Mouse (Mus musculus): ENCODE data around the gene Tcf23. TPM values are rescaled to one million over a fixed set of nuclear protein-coding genes. Genes with fewer than 3 reads are reported as not detected.

Gene Tcf23
- polyA plus RNA-seq, 1 experiment from 2014 or later, result 2.3 TPM

DNA sequence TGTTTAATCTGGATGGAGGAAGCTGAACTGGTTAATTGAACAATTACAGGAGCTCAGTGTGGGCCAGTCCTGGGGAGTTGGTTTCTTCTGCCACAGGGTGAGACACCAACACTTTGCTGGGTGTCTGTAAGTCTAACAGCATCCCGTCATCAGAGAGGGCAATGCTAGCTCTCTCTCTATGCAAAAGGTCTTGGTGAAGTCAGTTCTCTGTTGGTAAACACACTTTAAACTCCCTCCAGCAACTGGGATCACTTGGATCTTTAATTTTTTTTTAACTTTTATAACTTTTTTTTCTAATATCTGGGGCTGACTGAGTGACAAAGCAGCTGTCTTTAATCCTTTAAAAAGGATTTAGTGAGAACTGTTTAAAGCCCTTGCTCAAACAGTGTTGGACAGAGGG, 54.2 kb downstream of the Tcf23 start:
- no peak overlapping the region for H3K4me2 ChIP-seq (ENCODE audit: low read length)
- no peak for DNase-seq (ENCODE audit: low spot score)
- no peak for TF ChIP-seq CTCF (IDR thresholded peaks at IDR 0.05; ENCODE audit: low read depth)
- no peak overlapping the region for H3K4me3 ChIP-seq (replicated peaks; ENCODE audit: low read depth, low read length)
- H3K9ac ChIP-seq (ENCODE audit: low read depth, low read length), result no peak overlapping the region
- WGBS, result 47% methylated on average over 1 of the region's 1 CpGs
- H3K36me3 ChIP-seq (ENCODE audit: insufficient read depth, low read length), result no peaks in the 10 kb centered on the region
- no peak for ATAC-seq (replicated peaks; ENCODE audit: low FRiP score, low read depth)
- no peaks in the 10 kb centered on the region for H3K4me1 ChIP-seq (replicated peaks; ENCODE audit: insufficient read depth, low read length)
- no peak overlapping the region for H3K27ac ChIP-seq
- no peaks in the 10 kb centered on the region for H3K9me3 ChIP-seq (replicated peaks; ENCODE audit: low read length)
- H3K27me3 ChIP-seq (ENCODE audit: insufficient read depth, low read length), result no peaks in the 10 kb centered on the region

DNA sequence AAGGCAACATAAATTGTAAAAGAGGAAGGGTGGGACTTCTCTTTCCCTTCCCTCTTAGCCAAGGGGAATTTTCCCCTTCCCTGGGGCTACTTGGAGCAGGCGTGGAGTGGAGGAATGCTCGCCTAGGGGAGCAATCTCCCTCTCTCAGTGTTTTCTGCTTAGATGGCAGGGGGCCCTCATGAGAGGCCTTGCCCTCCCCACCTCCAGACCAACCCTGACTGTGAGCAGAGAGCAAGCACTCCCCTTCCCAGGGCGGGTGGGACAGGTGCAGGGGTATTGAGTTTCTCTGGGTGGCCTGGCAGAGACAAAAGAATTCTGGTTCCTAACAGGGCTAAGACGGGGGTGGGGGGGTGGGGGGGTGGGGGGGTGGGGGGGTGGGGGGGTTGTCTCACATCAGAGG, 54.8 kb downstream of the Tcf23 start:
- Histone ChIP-seq H3K4me2 (ENCODE audit: low read length) (no peak overlapping the region), H3K36me3 (ENCODE audit: insufficient read depth, low read length) (no peaks in the 10 kb centered on the region), H3K27me3 (ENCODE audit: insufficient read depth, low read length) (no peaks in the 10 kb centered on the region), H3K9me3 (replicated peaks; ENCODE audit: low read length) (no peaks in the 10 kb centered on the region), H3K27ac (no peak overlapping the region), H3K4me1 (replicated peaks; ENCODE audit: insufficient read depth, low read length) (no peaks in the 10 kb centered on the region), H3K4me3 (replicated peaks; ENCODE audit: low read depth, low read length) (no peak overlapping the region), H3K9ac (ENCODE audit: low read depth, low read length) (no peak overlapping the region)
- 23% methylated on average over 3 of the region's 4 CpGs for WGBS
- no peak for TF ChIP-seq CTCF (IDR thresholded peaks at IDR 0.05; ENCODE audit: low read depth)
- ATAC-seq (replicated peaks; ENCODE audit: low FRiP score, low read depth) (no peak), DNase-seq (ENCODE audit: low spot score) (no peak)

DNA sequence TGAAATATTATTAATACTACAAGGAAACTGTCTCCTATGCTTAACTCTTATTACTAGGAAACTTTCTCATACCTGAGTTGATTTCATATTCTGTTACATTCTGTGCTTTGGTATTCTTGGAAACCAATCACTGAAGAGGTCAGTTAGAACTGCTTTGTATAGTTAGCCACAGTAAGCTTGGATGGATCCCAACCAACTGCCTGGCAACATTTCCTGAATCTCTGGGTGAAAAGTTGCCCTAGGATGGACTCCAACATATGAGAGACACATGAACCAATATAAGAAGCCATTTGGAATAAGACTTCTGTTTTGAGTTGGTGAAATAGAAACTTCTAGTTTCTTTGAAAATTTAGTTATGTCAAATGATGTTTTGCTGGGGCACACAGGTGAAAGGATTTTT, 56.2 kb downstream of the Tcf23 start:
- Histone ChIP-seq H3K4me2 (ENCODE audit: low read length) (no peak overlapping the region), H3K36me3 (ENCODE audit: insufficient read depth, low read length) (no peaks in the 10 kb centered on the region), H3K27ac (no peak overlapping the region), H3K4me3 (replicated peaks; ENCODE audit: low read depth, low read length) (no peak overlapping the region), H3K9me3 (replicated peaks; ENCODE audit: low read length) (no peaks in the 10 kb centered on the region), H3K9ac (ENCODE audit: low read depth, low read length) (no peak overlapping the region), H3K4me1 (replicated peaks; ENCODE audit: insufficient read depth, low read length) (no peaks in the 10 kb centered on the region), H3K27me3 (ENCODE audit: insufficient read depth, low read length) (no peaks in the 10 kb centered on the region)
- DNase-seq (ENCODE audit: low spot score) (no peak), ATAC-seq (replicated peaks; ENCODE audit: low FRiP score, low read depth) (no peak)
- no peak for TF ChIP-seq CTCF (IDR thresholded peaks at IDR 0.05; ENCODE audit: low read depth)

Other genes with a start within 250 kb of the Tcf23 start
- 20.6 and 23.0 TPM in 2 replicates for gene Mapre3, start 154.0 kb upstream of the Tcf23 start, polyA plus RNA-seq (2015; fragmentation: Nextera tagmentation; extraction: Ambion mirVana)
- gene Tmem214, start 100.7 kb upstream of the Tcf23 start, polyA plus RNA-seq (2015; fragmentation: Nextera tagmentation; extraction: Ambion mirVana), result 67.3 and 74.5 TPM in 2 replicates
- gene Agbl5, start 80.0 kb upstream of the Tcf23 start, polyA plus RNA-seq (2015; fragmentation: Nextera tagmentation; extraction: Ambion mirVana), result 17.3 and 17.5 TPM in 2 replicates
- gene Ost4, start 60.9 kb upstream of the Tcf23 start, polyA plus RNA-seq (2015; fragmentation: Nextera tagmentation; extraction: Ambion mirVana), result 466 and 517 TPM in 2 replicates
- gene Emilin1, start 55.3 kb upstream of the Tcf23 start, polyA plus RNA-seq (2015; fragmentation: Nextera tagmentation; extraction: Ambion mirVana), result 204 and 226 TPM in 2 replicates
- 68.9 and 70.6 TPM in 2 replicates for gene Khk, start 47.2 kb upstream of the Tcf23 start, polyA plus RNA-seq (2015; fragmentation: Nextera tagmentation; extraction: Ambion mirVana)
- 47.4 and 52.2 TPM in 2 replicates for gene Cgref1, start 23.1 kb upstream of the Tcf23 start, polyA plus RNA-seq (2015; fragmentation: Nextera tagmentation; extraction: Ambion mirVana)
- 103 and 117 TPM in 2 replicates for gene Preb, start 8.3 kb upstream of the Tcf23 start, polyA plus RNA-seq (2015; fragmentation: Nextera tagmentation; extraction: Ambion mirVana)
- 271 and 290 TPM in 2 replicates for gene Atraid, start 79.7 kb downstream of the Tcf23 start, polyA plus RNA-seq (2015; fragmentation: Nextera tagmentation; extraction: Ambion mirVana)
- 13.4 and 15.1 TPM in 2 replicates for gene Slc5a6, start 80.3 kb downstream of the Tcf23 start, polyA plus RNA-seq (2015; fragmentation: Nextera tagmentation; extraction: Ambion mirVana)
- 11.8 and 13.9 TPM in 2 replicates for gene Cad, start 86.1 kb downstream of the Tcf23 start, polyA plus RNA-seq (2015; fragmentation: Nextera tagmentation; extraction: Ambion mirVana)
- gene Dnajc5g, start 137.6 kb downstream of the Tcf23 start, polyA plus RNA-seq (2015; fragmentation: Nextera tagmentation; extraction: Ambion mirVana), result not detected in 2 replicates
- gene Slc30a3, start 139.6 kb downstream of the Tcf23 start, polyA plus RNA-seq (2015; fragmentation: Nextera tagmentation; extraction: Ambion mirVana), result 1.1 TPM in 2 replicates
- gene Trim54, start 148.1 kb downstream of the Tcf23 start, polyA plus RNA-seq (2015; fragmentation: Nextera tagmentation; extraction: Ambion mirVana), result not detected in 2 replicates
- gene Ucn, start 170.2 kb downstream of the Tcf23 start, polyA plus RNA-seq (2015; fragmentation: Nextera tagmentation; extraction: Ambion mirVana), result 0.31 TPM in 1 of 2 replicates, not detected in the other
- 45.3 and 56.0 TPM in 2 replicates for gene Mpv17, start 185.6 kb downstream of the Tcf23 start, polyA plus RNA-seq (2015; fragmentation: Nextera tagmentation; extraction: Ambion mirVana)
- 0.53 and 0.73 TPM in 2 replicates for gene Gm29609, start 211.2 kb downstream of the Tcf23 start, polyA plus RNA-seq (2015; fragmentation: Nextera tagmentation; extraction: Ambion mirVana)
- 42.5 and 47.6 TPM in 2 replicates for gene Gtf3c2, start 211.5 kb downstream of the Tcf23 start, polyA plus RNA-seq (2015; fragmentation: Nextera tagmentation; extraction: Ambion mirVana)
- 122 and 134 TPM in 2 replicates for gene Snx17, start 224.6 kb downstream of the Tcf23 start, polyA plus RNA-seq (2015; fragmentation: Nextera tagmentation; extraction: Ambion mirVana)
- gene Eif2b4, start 224.8 kb downstream of the Tcf23 start, polyA plus RNA-seq (2015; fragmentation: Nextera tagmentation; extraction: Ambion mirVana), result 62.8 and 66.8 TPM in 2 replicates
- gene Zfp513, start 233.6 kb downstream of the Tcf23 start, polyA plus RNA-seq (2015; fragmentation: Nextera tagmentation; extraction: Ambion mirVana), result 7.2 and 8.9 TPM in 2 replicates